Mouse (Mus musculus): ENCODE measurements at regions not wholly inside any gene's neighbourhood (a gene's known extent, or its start where the extent isn't known, plus 50 kb on each side); places are given as distances from the start of the nearest gene placed in this dataset.
"Not testable (repeated sequence)": the region's sequence is repeated elsewhere in the genome, so short reads cannot be mapped to it uniquely, and the experiment has no call there.

GRCm38 (mm10) chr10:15321480-15321879 lies 603.5 kb upstream of the Gje1 start:
- no peak for DNase-seq (ENCODE audit: low read depth in 1 of 2, low spot score in 2 of 2)

GRCm38 (mm10) chr10:15317017-15317607 lies 599.1 kb upstream of the Gje1 start:
- DNase-seq (ENCODE audit: low read depth in 1 of 2, low spot score in 2 of 2) = no peak

- no peak for DNase-seq (ENCODE audit: low read depth in 1 of 2, low spot score in 2 of 2)
Observed at GRCm38 (mm10) chr10:15310650-15311049, 592.6 kb upstream of the Gje1 start.

GRCm38 (mm10) chr10:15305811-15306473 lies 587.9 kb upstream of the Gje1 start:
- no peak for DNase-seq (ENCODE audit: low read depth in 1 of 2, low spot score in 2 of 2)

- DNase-seq (ENCODE audit: low read depth in 1 of 2, low spot score in 2 of 2) = peak; percentile 6 to 12
Observed at GRCm38 (mm10) chr10:15300199-15301085, 582.4 kb upstream of the Gje1 start.

- no peak for DNase-seq (ENCODE audit: low read depth in 1 of 2, low spot score in 2 of 2)
Observed at GRCm38 (mm10) chr10:15299331-15300198, 581.6 kb upstream of the Gje1 start.

- DNase-seq (ENCODE audit: low read depth in 1 of 2, low spot score in 2 of 2) = no peak
Observed at GRCm38 (mm10) chr10:15297257-15297656, 579.2 kb upstream of the Gje1 start.

GRCm38 (mm10) chr10:15294125-15294524 lies 576.1 kb upstream of the Gje1 start:
- DNase-seq (ENCODE audit: low read depth in 1 of 2, low spot score in 2 of 2) = no peak

- DNase-seq (ENCODE audit: low read depth in 1 of 2, low spot score in 2 of 2) = not testable (repeated sequence)
Observed at GRCm38 (mm10) chr10:15263337-15263736, 545.3 kb upstream of the Gje1 start.

- DNase-seq (ENCODE audit: low read depth in 1 of 2, low spot score in 2 of 2) = not testable (repeated sequence)
Observed at GRCm38 (mm10) chr10:15262282-15262681, 544.3 kb upstream of the Gje1 start.

GRCm38 (mm10) chr10:15249402-15250086 lies 531.5 kb upstream of the Gje1 start:
- DNase-seq (ENCODE audit: low read depth in 1 of 2, low spot score in 2 of 2) = no peak

GRCm38 (mm10) chr10:15248899-15249298 lies 530.9 kb upstream of the Gje1 start:
- DNase-seq (ENCODE audit: low read depth in 1 of 2, low spot score in 2 of 2) = no peak

GRCm38 (mm10) chr10:15244376-15245262 lies 526.6 kb upstream of the Gje1 start:
- DNase-seq (ENCODE audit: low read depth in 1 of 2, low spot score in 2 of 2) = no peak

- no peak for DNase-seq (ENCODE audit: low read depth in 1 of 2, low spot score in 2 of 2)
Observed at GRCm38 (mm10) chr10:15243460-15243859, 525.4 kb upstream of the Gje1 start.

- DNase-seq (ENCODE audit: low read depth in 1 of 2, low spot score in 2 of 2) = no peak
Observed at GRCm38 (mm10) chr10:15218883-15219282, 500.9 kb upstream of the Gje1 start.

- no peak for DNase-seq (ENCODE audit: low read depth in 1 of 2, low spot score in 2 of 2)
Observed at GRCm38 (mm10) chr10:15179585-15179984, 461.6 kb upstream of the Gje1 start.

GRCm38 (mm10) chr10:15174421-15174820 lies 456.4 kb upstream of the Gje1 start:
- DNase-seq (ENCODE audit: low read depth in 1 of 2, low spot score in 2 of 2) = no peak

GRCm38 (mm10) chr10:15172558-15172957 lies 454.5 kb upstream of the Gje1 start:
- DNase-seq (ENCODE audit: low read depth in 1 of 2, low spot score in 2 of 2) = no peak

- DNase-seq (ENCODE audit: low read depth in 1 of 2, low spot score in 2 of 2) = no peak
Observed at GRCm38 (mm10) chr10:15140703-15141102, 422.7 kb upstream of the Gje1 start.
